Mouse (Mus musculus): ENCODE results near the gene Ttc23l.

DNA sequence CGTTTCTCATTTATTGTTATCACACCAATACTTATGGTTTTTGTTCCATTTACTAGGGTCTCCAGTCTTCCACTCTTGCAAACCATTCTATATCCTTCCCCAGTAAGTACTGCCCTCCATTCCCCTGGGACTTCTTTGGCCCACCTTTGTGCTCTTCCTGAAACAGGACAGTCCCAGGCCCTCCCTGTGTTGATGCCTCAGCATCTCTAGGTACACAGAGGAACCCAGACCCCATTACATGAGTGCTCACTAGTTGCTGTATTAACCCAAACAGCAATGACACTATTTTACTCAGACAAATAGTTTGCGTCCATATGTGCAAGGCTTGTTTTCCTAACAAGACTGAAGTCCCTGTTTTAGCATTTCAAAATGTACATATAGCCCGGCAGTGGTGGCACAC lies 89.7 kb downstream of the Ttc23l start:
- TF ChIP-seq GATA1 (IDR thresholded peaks at IDR 0.05; ENCODE audit: borderline replicate concordance, low read length) (no peak), CTCF (IDR thresholded peaks at IDR 0.05; ENCODE audit: low read depth, low read length) (no peak), TAL1 (conservative IDR thresholded peaks at IDR 0.05; ENCODE audit: low read depth, low read length) (no peak)

All from G1E (cell line).